Mouse (Mus musculus) fat pad, adult 2 months (tissue): ENCODE results near the gene Zfhx3.
"Not testable (repeated sequence)": the region's sequence is repeated elsewhere in the genome, so short reads cannot be mapped to it uniquely, and the experiment has no call there.

Experiments
- DNase-seq: peaks from one replicate; pipeline ENCODE4 v3.0.0-alpha.2; 2011; ENCODE audit warnings: low read depth, low spot score; ENCODE audit errors: extremely low read depth

The Zfhx3 gene

GRCm38 (mm10) chr8:107941922-107942694 lies at the start of gene Zfhx3:
Zfhx3 (plus strand) TSS chr8:107942644.
- DNase-seq = no peak

- DNase-seq = no peak
Observed at GRCm38 (mm10) chr8:107918984-107919383, 23.5 kb upstream of the Zfhx3 start.

- DNase-seq = no peak
Observed at GRCm38 (mm10) chr8:107926149-107926548, 16.3 kb upstream of the Zfhx3 start.

- DNase-seq = no peak
Observed at GRCm38 (mm10) chr8:107936725-107937124, 5.7 kb upstream of the Zfhx3 start.

- DNase-seq = not testable (repeated sequence)
Observed at GRCm38 (mm10) chr8:107938231-107938630, 4.2 kb upstream of the Zfhx3 start.

- no peak for DNase-seq
Observed at GRCm38 (mm10) chr8:107940181-107940580, 2.3 kb upstream of the Zfhx3 start.

- no peak for DNase-seq
Observed at GRCm38 (mm10) chr8:107942752-107943510, 487 bp downstream of the Zfhx3 start.

GRCm38 (mm10) chr8:107943550-107944348 lies 1.3 kb downstream of the Zfhx3 start:
- DNase-seq = no peak

GRCm38 (mm10) chr8:107944676-107945600 lies 2.5 kb downstream of the Zfhx3 start:
- DNase-seq = no peak

- no peak for DNase-seq
Observed at GRCm38 (mm10) chr8:107946888-107947287, 4.4 kb downstream of the Zfhx3 start.

GRCm38 (mm10) chr8:107955887-107956286 lies 13.4 kb downstream of the Zfhx3 start:
- DNase-seq = no peak

- DNase-seq = no peak
Observed at GRCm38 (mm10) chr8:107957566-107957965, 15.1 kb downstream of the Zfhx3 start.

- DNase-seq = no peak
Observed at GRCm38 (mm10) chr8:107960466-107960865, 18.0 kb downstream of the Zfhx3 start.

GRCm38 (mm10) chr8:107960878-107961277 lies 18.4 kb downstream of the Zfhx3 start:
- DNase-seq = no peak

GRCm38 (mm10) chr8:107972198-107972597 lies 29.8 kb downstream of the Zfhx3 start:
- no peak for DNase-seq

- no peak for DNase-seq
Observed at GRCm38 (mm10) chr8:107974451-107974850, 32.0 kb downstream of the Zfhx3 start.

GRCm38 (mm10) chr8:107978247-107978646 lies 35.8 kb downstream of the Zfhx3 start:
- DNase-seq = no peak

GRCm38 (mm10) chr8:107980618-107981017 lies 38.2 kb downstream of the Zfhx3 start:
- DNase-seq = no peak

GRCm38 (mm10) chr8:107986629-107987028 lies 44.2 kb downstream of the Zfhx3 start:
- DNase-seq = no peak

- DNase-seq = no peak
Observed at GRCm38 (mm10) chr8:107998874-107999273, 56.4 kb downstream of the Zfhx3 start.
